Mouse (Mus musculus): ENCODE data around the gene Krtap5-4. TPM values are rescaled to one million over a fixed set of nuclear protein-coding genes. Genes with fewer than 3 reads are reported as not detected.

Gene Krtap5-4
- not detected in 2 replicates for polyA plus RNA-seq (2012; rRNA removed)

DNA sequence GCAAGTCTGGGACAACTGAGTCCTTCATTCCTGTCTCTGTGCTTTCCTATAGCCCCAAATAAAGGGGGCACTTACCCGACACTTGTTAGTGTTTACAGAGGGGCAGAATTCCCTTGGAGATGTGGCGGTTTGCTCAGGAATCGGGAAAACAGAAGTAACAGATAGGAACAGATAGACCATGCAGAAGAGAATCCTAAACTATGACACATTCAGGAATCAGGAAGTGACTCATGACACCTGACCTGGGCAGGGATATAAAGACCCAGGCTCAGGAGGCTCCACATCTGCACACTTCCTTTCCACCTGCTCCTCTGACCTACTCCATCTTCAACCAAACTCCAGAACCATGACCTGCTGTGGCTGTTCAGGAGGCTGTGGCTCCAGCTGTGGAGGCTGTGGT lies at the start of gene Krtap5-4:
Krtap5-4 (plus strand) TSS at position 301 of the 400 bp plus-strand sequence.

DNA sequence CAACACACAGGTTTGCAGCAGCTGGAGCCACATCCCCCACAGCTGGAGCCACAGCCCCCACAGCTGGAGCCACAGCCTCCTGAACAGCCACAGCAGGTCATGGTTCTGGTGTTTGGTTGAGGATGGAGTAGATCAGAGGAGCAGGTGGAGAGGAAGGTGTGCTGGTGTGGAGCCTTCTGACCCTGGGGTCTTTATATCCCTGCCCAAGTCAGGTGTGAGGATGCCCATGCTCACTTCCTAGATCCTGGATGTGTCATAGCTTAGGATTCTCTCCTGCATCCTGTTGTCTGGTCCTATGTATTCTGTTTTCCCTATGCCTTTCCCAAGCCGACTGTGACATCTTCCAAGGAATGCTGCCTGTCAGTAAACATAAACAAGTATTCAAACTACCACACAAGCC lies 45.1 kb upstream of the Krtap5-4 start, which contains the start of gene Gm2431:
Gm2431 (minus strand) TSS at position 101 of the 400 bp plus-strand sequence.

DNA sequence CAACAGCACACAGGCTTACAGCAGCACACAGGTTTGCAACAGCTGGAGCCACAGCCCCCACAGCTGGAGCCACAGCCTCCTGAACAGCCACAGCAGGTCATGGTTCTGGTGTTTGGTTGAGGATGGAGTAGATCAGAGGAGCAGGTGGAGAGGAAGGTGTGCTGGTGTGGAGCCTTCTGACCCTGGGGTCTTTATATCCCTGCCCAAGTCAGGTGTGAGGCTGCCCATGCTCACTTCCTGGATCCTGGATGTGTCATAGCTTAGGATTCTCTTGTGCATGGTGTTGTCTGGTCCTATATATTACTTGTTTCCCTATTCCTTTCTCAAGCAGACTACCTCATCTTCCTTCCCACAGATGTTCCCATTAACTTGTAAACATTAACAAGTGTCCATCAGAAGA lies 29.1 kb upstream of the Krtap5-4 start, which contains the start of gene Gm4559:
Gm4559 (minus strand) TSS at position 101 of the 400 bp plus-strand sequence.

GRCm38 (mm10) chr7:142297018-142297417 lies 6.3 kb upstream of the Krtap5-4 start, which contains the start of gene Krtap5-1:
Gene Krtap5-1 (minus strand): TSS chr7:142297118.

Other genes starting within 250 kb of the Krtap5-4 start
- gene Mob2, start 242.5 kb upstream of the Krtap5-4 start, polyA plus RNA-seq (2012; rRNA removed) = 42.3 and 43.3 TPM in 2 replicates
- gene Dusp8, start 207.7 kb upstream of the Krtap5-4 start, polyA plus RNA-seq (2012; rRNA removed) = 17.3 and 17.4 TPM in 2 replicates
- gene Gm45618, start 182.8 kb upstream of the Krtap5-4 start, polyA plus RNA-seq (2012; rRNA removed) = not detected in 2 replicates
- gene Gm39115, start 167.5 kb upstream of the Krtap5-4 start, polyA plus RNA-seq (2012; rRNA removed) = not detected in 2 replicates
- gene Gm45337, start 158.9 kb upstream of the Krtap5-4 start, polyA plus RNA-seq (2012; rRNA removed) = not detected in 2 replicates
- not detected in 2 replicates for gene Gm29735, start 146.4 kb upstream of the Krtap5-4 start, polyA plus RNA-seq (2012; rRNA removed)
- gene Gm4553, start 137.8 kb upstream of the Krtap5-4 start, polyA plus RNA-seq (2012; rRNA removed) = not detected in 2 replicates
- not detected in 2 replicates for gene Krtap5-2, start 127.5 kb upstream of the Krtap5-4 start, polyA plus RNA-seq (2012; rRNA removed)
- not detected in 2 replicates for gene Gm10153, start 113.2 kb upstream of the Krtap5-4 start, polyA plus RNA-seq (2012; rRNA removed)
- not detected in 2 replicates for gene Krtap5-3, start 102.2 kb upstream of the Krtap5-4 start, polyA plus RNA-seq (2012; rRNA removed)
- gene Gm7579, start 91.7 kb upstream of the Krtap5-4 start, polyA plus RNA-seq (2012; rRNA removed) = not detected in 2 replicates
- not detected in 2 replicates for gene Krtap5-5, start 73.6 kb upstream of the Krtap5-4 start, polyA plus RNA-seq (2012; rRNA removed)
- gene Gm40460, start 62.5 kb upstream of the Krtap5-4 start, polyA plus RNA-seq (2012; rRNA removed) = not detected in 2 replicates
- gene Gm2431, start 45.2 kb upstream of the Krtap5-4 start, polyA plus RNA-seq (2012; rRNA removed) = not detected in 2 replicates
- not detected in 2 replicates for gene Gm4559, start 29.2 kb upstream of the Krtap5-4 start, polyA plus RNA-seq (2012; rRNA removed)
- gene Krtap5-1, start 6.4 kb upstream of the Krtap5-4 start, polyA plus RNA-seq (2012; rRNA removed) = not detected in 2 replicates
- gene Ifitm10, start 70.2 kb downstream of the Krtap5-4 start, polyA plus RNA-seq (2012; rRNA removed) = 0.32 and 0.62 TPM in 2 replicates
- gene Gm49369, start 79.1 kb downstream of the Krtap5-4 start, polyA plus RNA-seq (2012; rRNA removed) = 42.8 TPM in 1 of 2 replicates, not detected in the other
- 73.0 and 126 TPM in 2 replicates for gene Ctsd, start 84.5 kb downstream of the Krtap5-4 start, polyA plus RNA-seq (2012; rRNA removed)
- gene Syt8, start 131.3 kb downstream of the Krtap5-4 start, polyA plus RNA-seq (2012; rRNA removed) = 0.34 and 0.88 TPM in 2 replicates
- 3.3 and 5.1 TPM in 2 replicates for gene Tnni2, start 138.3 kb downstream of the Krtap5-4 start, polyA plus RNA-seq (2012; rRNA removed)
- 20.5 and 42.6 TPM in 2 replicates for gene Lsp1, start 157.3 kb downstream of the Krtap5-4 start, polyA plus RNA-seq (2012; rRNA removed)
- gene Tnnt3, start 195.3 kb downstream of the Krtap5-4 start, polyA plus RNA-seq (2012; rRNA removed) = 2.6 and 6.1 TPM in 2 replicates
- 77.1 and 103 TPM in 2 replicates for gene Mrpl23, start 229.1 kb downstream of the Krtap5-4 start, polyA plus RNA-seq (2012; rRNA removed)